Mouse (Mus musculus) adipocyte (in vitro differentiated cells): ENCODE measurements around the gene Dennd5a.
"Not testable (repeated sequence)": the region's sequence is repeated elsewhere in the genome, so short reads cannot be mapped to it uniquely, and the experiment has no call there.

Source experiments
- DNase-seq: peaks from one replicate; pipeline ENCODE4 v3.0.0-alpha.2; 2016; ENCODE audit warnings: low spot score

Dennd5a gene

GRCm38 (mm10) chr7:109959716-109960612 is at the start of gene Dennd5a:
Gene Dennd5a (minus strand): TSS chr7:109960470.
- DNase-seq: peak; percentile 53

- DNase-seq: no peak
Measured at GRCm38 (mm10) chr7:110009084-110009483, 48.8 kb upstream of the Dennd5a start.

DNA sequence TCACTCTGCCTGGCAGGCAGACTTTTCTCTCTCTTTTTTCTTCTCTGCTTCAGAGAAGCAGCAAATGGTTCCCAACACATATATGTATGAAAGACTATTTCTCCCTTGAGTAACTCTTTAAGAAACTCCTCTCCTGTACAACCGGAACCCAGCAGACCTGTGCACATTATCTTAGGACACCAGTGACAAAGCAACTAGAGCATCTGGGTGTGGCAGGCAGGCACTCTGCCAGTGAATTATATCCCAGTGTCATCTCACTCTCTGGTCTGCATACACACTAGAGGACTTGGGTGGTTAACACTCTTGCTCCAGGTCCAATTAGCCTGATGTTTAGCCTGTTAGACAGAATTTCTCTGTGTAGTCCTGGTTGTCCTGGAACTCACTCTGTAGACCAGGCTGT is 48.2 kb upstream of the Dennd5a start:
- no peak for DNase-seq

DNA sequence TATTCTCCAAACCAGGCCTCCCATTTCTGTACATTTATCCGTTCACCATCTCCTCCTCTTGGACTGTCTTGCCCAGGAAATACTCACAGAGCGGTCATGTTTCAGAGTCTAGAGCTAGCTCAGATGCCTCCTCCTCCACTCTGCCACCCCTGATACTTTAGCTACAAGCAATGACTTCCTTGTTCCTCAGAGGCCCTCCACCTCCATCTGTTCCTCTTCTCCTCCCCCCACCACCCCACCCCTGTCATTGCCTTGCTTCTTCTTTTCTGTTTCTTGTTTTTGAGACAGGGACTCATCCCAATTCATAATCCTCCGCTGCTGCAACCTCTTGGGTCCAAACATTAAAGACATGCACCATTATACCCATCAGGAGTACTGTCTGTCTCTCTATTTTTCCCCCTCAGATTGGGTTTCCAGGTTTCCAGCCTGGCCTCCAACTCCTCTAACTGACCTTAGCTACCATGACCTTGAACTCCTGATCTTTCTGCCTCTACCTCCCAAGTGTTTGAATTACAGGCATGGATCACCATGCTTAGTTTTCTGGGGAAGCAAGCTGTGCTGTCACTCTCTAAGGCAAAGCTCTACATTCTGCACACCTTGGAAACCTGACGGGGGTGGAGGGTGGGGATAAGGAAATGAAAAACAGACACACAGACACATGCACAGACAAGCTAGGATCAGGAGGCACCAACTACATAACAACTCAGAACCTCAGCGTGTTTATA is 46.4 kb upstream of the Dennd5a start:
- no peak for DNase-seq

DNA sequence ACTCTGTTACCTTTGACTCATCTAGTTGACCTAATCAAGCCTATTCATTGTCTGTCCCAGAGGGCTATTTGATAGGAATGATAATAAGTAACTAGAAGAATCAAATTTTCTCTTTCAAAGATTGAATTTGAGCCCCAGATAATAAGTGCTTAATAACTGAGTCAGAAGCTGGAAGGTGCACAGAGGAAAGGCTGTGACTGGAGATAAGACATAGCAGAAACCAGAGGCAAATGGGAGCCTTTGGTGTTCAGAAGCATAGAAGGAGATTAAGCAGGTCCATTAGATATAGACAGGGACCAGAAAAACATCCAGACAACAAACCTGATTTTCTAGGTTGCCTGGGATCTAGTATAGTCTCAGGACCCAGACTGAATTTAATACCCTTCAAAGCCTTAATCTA is 45.7 kb upstream of the Dennd5a start:
- no peak for DNase-seq

DNA sequence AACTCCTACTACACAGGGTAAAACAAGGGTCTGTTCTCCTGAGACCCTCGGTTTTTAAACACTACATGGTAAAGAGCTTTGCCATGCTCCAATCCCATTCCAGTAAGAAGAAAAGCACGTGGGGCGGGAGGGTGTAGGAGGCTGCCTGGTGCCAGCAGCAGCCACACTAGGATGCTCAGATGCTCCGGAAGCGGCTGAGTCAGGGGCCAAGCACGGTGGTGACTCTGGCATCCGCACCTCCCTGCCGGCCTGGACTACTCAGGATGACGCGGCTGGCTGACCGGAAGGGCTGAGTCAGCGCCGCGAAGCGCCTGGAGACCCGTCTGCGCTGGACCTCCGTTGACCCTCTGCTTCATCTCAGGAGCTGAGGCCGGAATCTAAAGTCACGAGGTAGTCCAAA is 42.7 kb upstream of the Dennd5a start:
- DNase-seq: no peak

DNA sequence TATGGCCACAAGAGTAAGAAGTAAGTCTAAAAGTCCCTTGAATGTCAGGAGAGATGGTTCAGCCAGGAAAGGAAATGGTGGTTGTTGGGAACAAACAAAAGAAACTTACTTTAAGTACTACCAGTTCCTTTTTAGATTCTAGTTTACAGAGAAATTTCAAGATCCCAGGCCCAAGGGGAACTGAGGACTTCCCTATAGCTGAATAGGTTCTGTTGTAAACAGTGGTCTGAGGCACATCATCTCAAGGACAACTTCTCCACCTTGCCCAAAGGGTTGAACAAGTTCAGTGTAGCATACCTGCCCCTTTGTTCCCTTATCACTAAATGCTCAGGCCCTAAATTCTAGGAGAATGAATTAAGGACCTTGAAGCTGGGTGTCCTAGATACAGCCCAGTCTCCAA is 41.8 kb upstream of the Dennd5a start:
- DNase-seq: no peak

- DNase-seq: no peak
Measured at GRCm38 (mm10) chr7:109998388-109998787, 38.1 kb upstream of the Dennd5a start.

DNA sequence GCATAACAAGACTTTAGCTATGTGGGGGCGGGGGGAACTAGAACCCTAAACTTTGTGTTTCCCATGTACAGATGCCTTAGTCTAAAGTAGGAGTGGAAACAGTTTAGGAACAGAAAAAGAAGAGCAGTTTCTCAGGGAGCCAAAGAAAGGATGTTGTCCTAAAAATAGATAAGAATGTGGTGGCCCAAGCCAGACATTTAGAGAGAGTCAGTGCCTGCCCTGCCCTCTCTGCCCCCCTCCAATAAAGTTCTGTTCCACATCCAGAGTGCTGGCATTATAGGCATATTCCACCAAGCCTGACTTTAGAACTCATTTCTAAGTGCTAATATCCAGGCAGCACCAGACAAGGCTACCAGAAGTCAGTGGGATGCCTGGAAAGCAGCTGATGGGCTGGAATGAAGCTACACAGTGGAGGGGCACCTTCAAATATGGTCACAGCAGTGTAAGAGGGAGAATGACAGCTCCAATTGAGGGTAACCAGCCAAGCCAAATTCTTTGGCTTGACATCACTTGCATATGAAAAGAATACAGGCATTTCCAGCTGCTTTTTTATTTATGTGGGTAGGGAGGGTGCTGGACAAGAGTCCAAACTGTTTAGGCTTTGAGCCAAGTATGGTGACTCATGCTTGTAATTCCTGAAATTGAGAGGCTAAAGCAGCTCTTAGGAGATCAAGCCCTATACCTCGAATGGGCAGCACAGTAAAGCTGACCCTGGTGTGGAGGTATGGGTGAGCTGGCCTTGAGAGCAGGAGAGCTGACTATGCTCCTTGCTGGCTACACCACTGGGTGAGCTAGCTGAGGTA is 33.1 kb upstream of the Dennd5a start:
- DNase-seq: peak; percentile 74

DNA sequence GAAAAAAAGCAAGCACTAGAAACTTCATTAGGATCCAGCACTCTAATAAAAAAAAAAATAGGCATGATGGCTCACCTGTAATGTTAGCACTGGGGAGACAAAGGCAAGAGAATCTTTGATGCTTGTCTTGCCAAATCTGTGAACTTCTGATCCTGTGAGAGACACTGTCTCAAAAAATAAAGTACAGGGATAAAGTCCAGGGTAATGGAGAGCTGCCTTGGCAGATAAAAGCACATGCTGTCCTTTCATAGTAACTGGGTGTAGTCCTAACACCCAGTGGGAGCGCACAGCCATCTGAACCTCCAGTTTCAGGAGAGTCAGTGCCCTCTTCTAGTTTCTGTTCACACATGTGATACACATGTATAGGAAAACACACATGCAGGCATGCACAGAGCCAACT is 31.0 kb upstream of the Dennd5a start:
- DNase-seq: no peak

GRCm38 (mm10) chr7:109986775-109987174 is 26.5 kb upstream of the Dennd5a start, which contains the start of gene Tmem41b:
Gene Tmem41b (minus strand): TSS chr7:109986929.
- DNase-seq: peak; percentile 18

DNA sequence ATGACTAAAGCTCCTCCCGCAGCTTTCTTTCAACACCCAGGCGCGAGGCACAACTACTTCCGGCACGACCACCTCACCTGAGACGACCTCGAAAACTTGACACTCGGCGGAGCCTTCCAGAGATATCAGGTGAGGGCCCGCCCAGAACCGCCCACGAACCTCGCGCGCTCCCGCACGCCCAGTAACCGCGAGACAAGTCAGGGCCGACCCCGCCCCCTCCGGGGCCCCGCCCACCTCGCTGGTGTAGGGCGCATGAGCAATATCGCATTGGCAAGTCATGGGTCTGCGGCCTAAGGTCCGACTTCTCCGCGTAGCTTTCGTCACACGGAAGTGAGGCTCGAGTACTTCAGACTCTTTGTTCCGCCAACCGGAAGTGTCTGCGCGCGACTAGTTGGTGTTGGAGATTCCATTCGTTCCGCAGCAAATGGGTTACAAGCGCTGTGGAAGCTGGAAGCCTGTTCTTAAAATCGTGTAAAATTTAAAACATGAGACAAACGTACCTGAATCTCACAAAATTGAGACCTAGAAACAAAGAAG is 25.9 kb upstream of the Dennd5a start:
- DNase-seq: peak; percentile 98

DNA sequence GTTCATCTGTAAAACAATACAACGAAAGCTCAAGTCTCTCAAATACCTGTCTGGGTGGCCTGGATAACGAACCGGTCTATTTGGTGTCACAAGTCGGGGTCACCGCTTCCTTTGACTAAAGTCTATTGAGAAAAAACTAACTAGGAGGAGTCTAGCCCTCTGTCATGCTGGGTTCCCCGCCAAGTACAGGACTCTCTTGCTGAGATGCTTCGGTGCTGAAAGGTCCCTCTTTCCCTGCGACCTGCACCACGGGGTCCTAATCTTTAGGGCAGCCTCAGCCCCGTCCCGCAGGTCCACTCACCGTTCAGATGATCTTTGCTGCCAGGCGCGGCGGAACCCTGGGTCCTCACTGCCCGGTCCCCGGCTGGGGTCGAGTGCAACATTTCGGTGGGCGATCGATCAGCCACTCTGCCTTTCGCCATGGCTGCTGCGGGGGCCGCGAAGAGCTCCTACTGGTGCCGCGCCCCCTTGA is 25.4 kb upstream of the Dennd5a start:
- DNase-seq: peak; percentile 38

DNA sequence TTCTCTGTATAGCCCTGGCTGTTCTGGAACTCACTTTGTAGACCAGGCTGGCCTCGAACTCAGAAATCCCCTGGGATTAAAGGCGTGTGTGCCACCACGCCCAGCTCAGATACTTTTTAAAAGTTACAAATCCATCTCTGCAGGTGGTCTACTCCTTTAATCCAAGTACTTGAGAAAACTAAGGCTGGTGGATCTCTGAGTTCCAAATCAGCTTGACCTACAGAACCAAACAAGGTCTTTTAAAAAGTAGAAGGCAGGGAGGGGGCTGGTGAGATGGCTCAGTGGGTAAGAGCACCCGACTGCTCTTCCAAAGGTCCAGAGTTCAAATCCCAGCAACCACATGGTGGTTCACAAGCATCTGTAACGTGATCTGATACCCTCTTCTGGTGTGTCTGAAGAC is 24.3 kb upstream of the Dennd5a start:
- not testable (repeated sequence) for DNase-seq

DNA sequence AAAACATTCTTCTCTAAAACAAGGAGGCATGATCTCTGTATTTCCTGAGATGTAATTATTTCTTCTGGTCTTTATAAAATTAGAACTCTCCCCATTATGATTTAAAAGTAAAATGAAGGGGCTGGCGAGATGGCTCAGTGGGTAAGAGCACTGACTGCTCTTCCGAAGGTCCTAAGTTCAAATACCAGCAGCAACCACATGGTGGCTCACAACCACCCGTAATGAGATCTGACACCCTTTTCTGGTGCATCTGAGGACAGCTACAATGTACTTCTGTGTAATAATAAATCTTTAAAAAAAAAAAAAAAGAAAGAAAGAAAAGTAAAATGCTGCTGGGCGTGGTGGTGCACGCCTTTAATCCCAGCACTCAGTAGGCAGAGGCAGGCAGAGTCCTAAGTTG is 16.9 kb upstream of the Dennd5a start:
- peak; percentile 37 for DNase-seq

GRCm38 (mm10) chr7:109975966-109976715 is 15.9 kb upstream of the Dennd5a start:
- DNase-seq: no peak

DNA sequence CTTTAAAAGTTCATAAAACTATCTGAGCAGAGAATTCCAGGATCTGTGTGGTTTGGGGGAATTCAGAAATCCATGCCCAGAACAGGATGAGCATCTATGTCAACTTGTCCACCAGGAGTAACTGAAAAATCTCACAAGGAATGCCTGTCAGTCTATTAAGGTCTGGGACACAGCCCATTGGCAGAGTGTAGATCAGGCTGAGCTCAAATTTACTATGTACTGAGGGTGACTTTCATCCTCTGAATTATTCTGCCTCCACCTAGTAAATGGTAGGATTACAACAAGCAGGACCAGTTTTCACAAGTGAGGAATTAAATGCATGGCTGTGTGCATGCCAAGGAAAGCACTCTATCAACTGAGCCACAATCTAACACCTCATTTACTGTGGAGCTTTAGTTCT is 9.3 kb upstream of the Dennd5a start:
- no peak for DNase-seq

DNA sequence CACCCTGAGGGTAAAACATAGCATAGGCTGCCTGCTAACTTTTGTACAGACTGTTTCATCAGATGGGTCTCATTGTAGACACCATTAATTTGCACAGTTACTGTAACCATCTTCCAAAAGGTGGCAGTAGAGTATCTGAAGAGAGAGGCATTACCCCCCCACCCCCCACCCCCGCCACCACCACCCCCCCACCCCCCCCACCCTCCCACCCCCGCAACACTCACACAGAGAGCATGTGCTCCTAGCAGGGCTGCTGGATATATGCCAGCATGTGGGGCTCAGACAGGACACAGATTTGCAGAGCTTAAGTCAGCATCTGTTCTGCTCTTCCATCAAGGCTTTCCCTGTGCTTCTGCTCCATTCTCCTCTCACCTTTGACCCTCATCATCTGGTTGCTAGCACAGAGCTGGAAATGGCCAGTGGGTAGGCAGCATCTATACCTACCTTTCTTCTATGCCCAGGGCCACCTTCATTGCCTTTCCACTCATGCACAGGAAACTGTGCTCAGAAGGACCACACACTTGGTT is 8.7 kb upstream of the Dennd5a start:
- no peak for DNase-seq

DNA sequence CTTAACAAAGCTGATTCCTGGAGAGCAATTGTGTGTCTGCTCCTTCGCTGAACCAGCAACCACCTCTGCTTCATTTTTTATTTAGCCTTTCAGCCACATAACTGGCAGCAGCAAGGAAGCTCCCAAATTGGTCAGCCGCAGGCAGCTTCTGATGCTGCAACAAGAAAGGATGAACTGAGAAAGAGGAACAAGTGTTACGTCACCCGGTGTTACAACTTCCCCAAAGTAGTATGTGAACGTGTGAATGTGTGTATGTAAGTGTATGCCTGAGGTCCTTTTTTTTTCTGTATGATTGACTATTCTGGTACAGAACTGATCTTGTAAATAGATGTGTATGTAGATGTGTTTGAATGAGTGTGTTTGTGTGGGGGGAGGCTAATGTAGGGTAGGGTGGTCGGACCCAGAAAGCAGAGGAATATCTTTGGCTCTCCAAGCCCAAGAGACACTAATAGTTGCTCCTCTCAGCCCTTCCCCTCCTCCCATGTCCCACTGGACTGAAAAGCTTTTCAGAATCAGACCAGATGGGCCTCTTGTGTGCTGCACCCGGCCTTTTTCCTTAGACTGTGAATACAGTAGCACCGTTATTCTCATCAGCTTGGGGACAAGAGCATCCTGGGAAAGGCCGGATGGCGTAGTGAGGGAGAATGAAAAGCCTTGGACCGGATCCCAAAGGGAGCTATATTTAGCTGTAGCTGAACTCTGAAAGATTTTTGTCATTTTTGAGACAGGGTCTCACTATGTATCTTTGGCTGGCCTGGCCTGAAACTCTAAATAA is 7.7 kb upstream of the Dennd5a start:
- DNase-seq: no peak

GRCm38 (mm10) chr7:109965658-109966057 is 5.4 kb upstream of the Dennd5a start:
- no peak for DNase-seq
